Comparison of ENCODE assay signal across 22 mouse cellular contexts in the genomic region with DNA sequence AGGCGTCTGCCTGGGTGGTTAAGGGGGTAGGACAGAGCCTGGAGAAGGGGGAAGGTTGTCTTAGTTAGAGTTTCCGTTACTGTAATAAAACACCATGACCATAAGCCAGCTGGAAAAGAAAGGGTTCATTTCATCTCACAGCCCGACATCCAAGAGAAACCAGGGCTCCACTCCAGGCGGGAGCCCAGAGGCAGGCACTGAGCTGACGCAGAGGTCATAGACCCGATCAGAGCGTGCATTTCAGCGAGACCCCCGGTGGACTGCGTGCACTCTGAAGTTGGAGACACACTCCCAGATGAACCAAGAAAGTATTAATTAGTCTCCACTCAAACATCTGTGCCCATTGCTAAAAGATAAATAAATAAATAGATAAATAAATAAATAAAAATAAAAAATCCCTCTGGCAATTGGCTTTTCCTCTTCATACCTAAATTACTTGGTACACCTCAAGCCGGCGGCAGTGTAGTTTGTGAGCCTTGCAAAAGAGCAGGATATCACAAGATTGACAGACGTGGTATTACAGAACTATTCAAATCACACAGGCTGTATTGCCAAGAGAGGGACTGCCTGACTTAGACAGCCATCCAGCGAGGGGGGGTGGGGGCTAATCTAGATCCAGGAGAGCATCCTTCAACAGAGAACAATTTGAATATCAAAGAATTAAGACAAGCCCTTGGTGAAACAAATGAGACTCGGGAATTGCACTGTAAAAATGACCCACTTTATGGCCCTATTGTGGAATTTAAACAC.
DNase-seq lines count a peak whose midpoint lies in the region; ATAC-seq lines count a peak whose summit lies in the region.
"Had no signal": no experiment of that assay in that cellular context is flagged by ENCODE, and none has a peak within 500 bp of the region (broad histone marks: within the 10 kb centered on the region; RNA-seq: fewer than 3 reads in every experiment).

No protein-coding gene starts in this region.

- no peak overlapping the region for H3K4me3 ChIP-seq in hindbrain, embryonic 13.5 days
- H3K4me3 ChIP-seq in hindbrain, embryonic 14.5 days (replicated peaks; ENCODE audit: low read length): no peak overlapping the region
- no peak overlapping the region for H3K4me3 ChIP-seq in midbrain, embryonic 15.5 days
- no peak overlapping the region for H3K4me3 ChIP-seq in midbrain, embryonic 10.5 days
- H3K4me3 ChIP-seq in embryonic facial prominence, embryonic 14.5 days (ENCODE audit: low read depth, low read length): no peak overlapping the region
- no peak overlapping the region for H3K4me3 ChIP-seq in midbrain, embryonic 16.5 days (ENCODE audit: low read depth, low read length)
- H3K4me3 ChIP-seq: embryonic facial prominence, embryonic 12.5 days; forebrain, embryonic 12.5 days; heart, adult 2 months; limb, embryonic 15.5 days; liver, embryonic 15.5 days; stomach, embryonic 15.5 days had no signal

- H3K27me3 ChIP-seq in hindbrain, embryonic 13.5 days: no peaks in the 10 kb centered on the region
- H3K27me3 ChIP-seq in hindbrain, embryonic 14.5 days (ENCODE audit: control insufficient read depth, insufficient read depth, low read length): no peaks in the 10 kb centered on the region
- H3K27me3 ChIP-seq in midbrain, embryonic 15.5 days (replicated peaks): no peaks in the 10 kb centered on the region
- H3K27me3 ChIP-seq in midbrain, embryonic 10.5 days (ENCODE audit: low read depth, poor library complexity, severe bottlenecking): no peaks in the 10 kb centered on the region
- no peaks in the 10 kb centered on the region for H3K27me3 ChIP-seq in embryonic facial prominence, embryonic 14.5 days (replicated peaks; ENCODE audit: control insufficient read depth, insufficient read depth, low read length)
- no peaks in the 10 kb centered on the region for H3K27me3 ChIP-seq in midbrain, embryonic 16.5 days (ENCODE audit: control insufficient read depth, insufficient read depth, low read depth, low read length)
- H3K27me3 ChIP-seq: embryonic facial prominence, embryonic 12.5 days; forebrain, embryonic 12.5 days; liver, embryonic 15.5 days; stomach, embryonic 15.5 days had no signal

- ATAC-seq in hindbrain, embryonic 13.5 days (ENCODE audit: low FRiP score): 0 out of 2 replicates have a peak, but pooled peaks have one; percentile 19
- ATAC-seq in hindbrain, embryonic 14.5 days (ENCODE audit: low FRiP score): no peak; the same call in 1 of the 2 replicates
- ATAC-seq in midbrain, embryonic 15.5 days (replicated peaks): peak; percentile 71; the same call in 1 of the 2 replicates
- peak; percentile 50; the same call in 1 of the 2 replicates for ATAC-seq in embryonic facial prominence, embryonic 14.5 days (ENCODE audit: low read depth)
- ATAC-seq in midbrain, embryonic 16.5 days: peak; percentile 68
- no peak for ATAC-seq in erythroblast, adult 5-6 weeks (replicated peaks; ENCODE audit: low FRiP score, poor library complexity, severe bottlenecking)
- ATAC-seq: lung, postnatal 0 days had no signal

- no peaks in the 10 kb centered on the region for H3K36me3 ChIP-seq in hindbrain, embryonic 13.5 days
- no peaks in the 10 kb centered on the region for H3K36me3 ChIP-seq in hindbrain, embryonic 14.5 days (replicated peaks; ENCODE audit: control insufficient read depth, insufficient read depth)
- H3K36me3 ChIP-seq in midbrain, embryonic 15.5 days (replicated peaks): no peaks in the 10 kb centered on the region
- H3K36me3 ChIP-seq in midbrain, embryonic 10.5 days: no peaks in the 10 kb centered on the region
- no peaks in the 10 kb centered on the region for H3K36me3 ChIP-seq in embryonic facial prominence, embryonic 14.5 days (ENCODE audit: control insufficient read depth, insufficient read depth, low read length)
- H3K36me3 ChIP-seq in midbrain, embryonic 16.5 days (ENCODE audit: control insufficient read depth, insufficient read depth, low read length): no peaks in the 10 kb centered on the region
- H3K36me3 ChIP-seq: embryonic facial prominence, embryonic 12.5 days; forebrain, embryonic 12.5 days; limb, embryonic 15.5 days; liver, embryonic 15.5 days; stomach, embryonic 15.5 days had no signal

- no peak overlapping the region for H3K27ac ChIP-seq in hindbrain, embryonic 13.5 days
- H3K27ac ChIP-seq in hindbrain, embryonic 14.5 days: no peak overlapping the region
- H3K27ac ChIP-seq in midbrain, embryonic 15.5 days: no peak overlapping the region
- H3K27ac ChIP-seq in midbrain, embryonic 10.5 days (replicated peaks): no peak overlapping the region
- H3K27ac ChIP-seq in embryonic facial prominence, embryonic 14.5 days (replicated peaks; ENCODE audit: low read depth, low read length): no peak overlapping the region
- no peak overlapping the region; the same call in 1 of the 2 replicates for H3K27ac ChIP-seq in midbrain, embryonic 16.5 days (ENCODE audit: low read length)
- H3K27ac ChIP-seq: embryonic facial prominence, embryonic 12.5 days; forebrain, embryonic 12.5 days; heart, adult 2 months; limb, embryonic 15.5 days; liver, embryonic 15.5 days; stomach, embryonic 15.5 days had no signal

- no peaks in the 10 kb centered on the region for H3K9me3 ChIP-seq in hindbrain, embryonic 13.5 days
- H3K9me3 ChIP-seq in hindbrain, embryonic 14.5 days (ENCODE audit: control insufficient read depth, low read length): no peaks in the 10 kb centered on the region
- H3K9me3 ChIP-seq in midbrain, embryonic 15.5 days: no peaks in the 10 kb centered on the region
- no peaks in the 10 kb centered on the region for H3K9me3 ChIP-seq in midbrain, embryonic 10.5 days (replicated peaks)
- H3K9me3 ChIP-seq in embryonic facial prominence, embryonic 14.5 days (ENCODE audit: control insufficient read depth, low read length): no peaks in the 10 kb centered on the region
- no peaks in the 10 kb centered on the region for H3K9me3 ChIP-seq in midbrain, embryonic 16.5 days (replicated peaks; ENCODE audit: control insufficient read depth, low read length, poor library complexity, severe bottlenecking)
- H3K9me3 ChIP-seq: embryonic facial prominence, embryonic 12.5 days; forebrain, embryonic 12.5 days; limb, embryonic 15.5 days; liver, embryonic 15.5 days; stomach, embryonic 15.5 days had no signal

- peaks cover 9% of the 10 kb centered on the region for H3K4me1 ChIP-seq in hindbrain, embryonic 13.5 days (replicated peaks)
- no peaks in the 10 kb centered on the region for H3K4me1 ChIP-seq in hindbrain, embryonic 14.5 days (replicated peaks; ENCODE audit: control insufficient read depth, insufficient read depth, low read length)
- H3K4me1 ChIP-seq in midbrain, embryonic 15.5 days: peaks cover 5% of the 10 kb centered on the region
- no peaks in the 10 kb centered on the region for H3K4me1 ChIP-seq in midbrain, embryonic 10.5 days
- H3K4me1 ChIP-seq in embryonic facial prominence, embryonic 14.5 days (ENCODE audit: control insufficient read depth, insufficient read depth, low read length): peaks cover 6% of the 10 kb centered on the region; the same call in 1 of the 2 replicates
- peaks cover 7% of the 10 kb centered on the region; the same call in 1 of the 2 replicates for H3K4me1 ChIP-seq in midbrain, embryonic 16.5 days (ENCODE audit: control insufficient read depth, insufficient read depth, low read length)
- H3K4me1 ChIP-seq: forebrain, embryonic 12.5 days; liver, embryonic 15.5 days; stomach, embryonic 15.5 days had no signal

- DNase-seq in hindbrain, embryonic 14.5 days (ENCODE audit: low spot score): no peak
- DNase-seq in midbrain, embryonic 10.5 days (ENCODE audit: low spot score): no peak
- DNase-seq in embryonic facial prominence, embryonic 14.5 days (ENCODE audit: low spot score): peak; percentile 32
- DNase-seq: adrenal gland, postnatal 36 days; B cell, adult 2 months; cerebellum, adult 2 months; cerebellum, postnatal 36 days; gastrocnemius, postnatal 14 days; heart, adult 2 months; kidney, adult 18-20 months; right cerebral cortex, postnatal 25 days; thymus, adult 18-20 months had no signal

- WGBS in hindbrain, embryonic 13.5 days: 38% methylated on average over 15 of the region's 15 CpGs
- 37% methylated on average over 15 of the region's 15 CpGs for WGBS in hindbrain, embryonic 14.5 days
- 37% methylated on average over 15 of the region's 15 CpGs for WGBS in midbrain, embryonic 15.5 days
- WGBS in midbrain, embryonic 10.5 days: 72% methylated on average over 15 of the region's 15 CpGs
- WGBS in embryonic facial prominence, embryonic 14.5 days: 30% methylated on average over 15 of the region's 15 CpGs
- WGBS in midbrain, embryonic 16.5 days: 35% methylated on average over 15 of the region's 15 CpGs

- H3K4me2 ChIP-seq in hindbrain, embryonic 13.5 days: no peak overlapping the region
- H3K4me2 ChIP-seq in hindbrain, embryonic 14.5 days (replicated peaks): no peak overlapping the region
- H3K4me2 ChIP-seq in midbrain, embryonic 15.5 days: no peak overlapping the region
- peak overlapping the region; percentile 8; the same call in 1 of the 2 replicates for H3K4me2 ChIP-seq in embryonic facial prominence, embryonic 14.5 days (ENCODE audit: low read depth, low read length)
- H3K4me2 ChIP-seq in midbrain, embryonic 16.5 days (ENCODE audit: low read length): no peak overlapping the region
- H3K4me2 ChIP-seq: embryonic facial prominence, embryonic 12.5 days; forebrain, embryonic 12.5 days; limb, embryonic 15.5 days; liver, embryonic 15.5 days; stomach, embryonic 15.5 days had no signal

- H3K9ac ChIP-seq in hindbrain, embryonic 13.5 days: no peak overlapping the region
- H3K9ac ChIP-seq in hindbrain, embryonic 14.5 days: no peak overlapping the region
- H3K9ac ChIP-seq in midbrain, embryonic 15.5 days: no peak overlapping the region
- H3K9ac ChIP-seq in embryonic facial prominence, embryonic 14.5 days (ENCODE audit: low read depth, low read length): no peak overlapping the region
- no peak overlapping the region for H3K9ac ChIP-seq in midbrain, embryonic 16.5 days (ENCODE audit: low read depth, low read length)
- H3K9ac ChIP-seq: embryonic facial prominence, embryonic 12.5 days; forebrain, embryonic 12.5 days; limb, embryonic 15.5 days; liver, embryonic 15.5 days; stomach, embryonic 15.5 days had no signal

Comparison
In these comparisons a context has a peak if more than half of its experiments do, and no peak if none do; other contexts are left out.
1. ATAC-seq: peak in hindbrain, embryonic 13.5 days (single experiment), midbrain, embryonic 15.5 days (single experiment), embryonic facial prominence, embryonic 14.5 days (single experiment) and midbrain, embryonic 16.5 days (single experiment); none in hindbrain, embryonic 14.5 days (single experiment) and erythroblast, adult 5-6 weeks (single experiment).